Mouse (Mus musculus) embryonic stem cell, embryonic (primary cell): ENCODE measurements at regions not wholly inside any gene's neighbourhood (a gene's known extent, or its start where the extent isn't known, plus 50 kb on each side); places are given as distances from the start of the nearest gene placed in this dataset.

Experiments used
- CTCF ChIA-PET, 4 experiments: fragments of 300-600 bp in 2 of 4; fragments of 350-600 bp in 2 of 4; sonication (Branson Sonifier 250); formaldehyde crosslinking; loops; one replicate each; lab custom pipeline; 2022; ENCODE audit warnings: inconsistent platforms in 2 of 4; lab: Charles Lee
- POLR2A ChIA-PET, 4 experiments: fragments of 300-600 bp in 2 of 4; fragments of 350-600 bp in 2 of 4; sonication (Branson Sonifier 250); formaldehyde crosslinking; loops; one replicate each; lab custom pipeline; 2022; ENCODE audit warnings: antibody characterized with exemption in 4 of 4, inconsistent platforms in 1 of 4; lab: Charles Lee

DNA sequence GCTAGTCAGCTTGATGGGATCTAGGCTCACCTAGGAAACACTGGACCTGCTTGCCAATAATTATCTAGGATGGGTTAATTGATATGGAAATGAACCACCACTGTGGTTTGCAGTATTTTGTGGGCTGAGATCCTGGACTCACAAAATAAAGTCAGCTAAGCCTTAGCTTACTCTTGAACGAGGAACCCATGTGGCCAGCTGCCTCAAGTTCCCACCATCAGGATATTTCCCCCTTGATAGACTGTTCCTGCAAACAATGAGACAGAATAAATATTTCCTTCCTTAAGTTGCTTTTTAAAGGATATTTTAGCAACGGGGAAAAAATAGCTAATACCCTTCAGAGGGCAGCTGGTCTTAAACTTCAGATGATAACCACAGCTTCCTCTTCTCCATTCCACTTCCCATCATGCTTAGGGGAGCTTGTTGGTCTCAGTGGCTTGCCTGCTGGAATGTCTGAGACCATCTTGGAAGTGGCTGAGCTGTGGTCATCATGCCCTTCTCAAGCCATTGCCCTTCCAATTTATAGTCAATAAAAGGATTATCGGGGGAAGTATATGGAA lies 913.7 kb upstream of the Lrrc6 start:
- ChIA-PET POLR2A (no interaction called here), CTCF (interaction anchor here in 1 of 4 experiments (1.1 kb wide), 1 partner anchor 20 kb away, joined by 3 read pairs; no protein-coding TSS in a partner anchor)

DNA sequence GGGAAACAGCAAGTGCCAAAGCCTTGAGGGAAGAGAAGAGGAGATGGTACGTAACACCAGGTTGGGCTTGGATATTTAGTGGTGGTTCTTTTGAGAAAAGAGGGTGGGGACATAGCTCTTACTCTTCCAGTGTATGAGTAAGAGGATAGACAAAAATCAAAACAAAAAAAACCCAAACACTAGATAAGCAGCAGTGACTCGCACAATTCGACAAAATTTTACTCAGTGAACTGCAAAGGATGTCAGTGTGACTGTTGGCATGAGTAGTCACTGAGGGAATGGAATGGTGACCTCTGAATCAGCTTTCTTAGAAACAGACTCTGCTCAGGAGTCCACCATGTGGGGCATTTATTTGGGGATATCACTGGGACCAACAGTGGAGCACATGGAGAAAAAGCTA lies 912.9 kb upstream of the Lrrc6 start:
- ChIA-PET CTCF (interaction anchor here in 2 of 4 experiments (0.6 to 1.1 kb wide), 2 partner anchors 21 to 343 kb away, joined by 3 to 22 read pairs; no protein-coding TSS in a partner anchor), POLR2A (no interaction called here)

DNA sequence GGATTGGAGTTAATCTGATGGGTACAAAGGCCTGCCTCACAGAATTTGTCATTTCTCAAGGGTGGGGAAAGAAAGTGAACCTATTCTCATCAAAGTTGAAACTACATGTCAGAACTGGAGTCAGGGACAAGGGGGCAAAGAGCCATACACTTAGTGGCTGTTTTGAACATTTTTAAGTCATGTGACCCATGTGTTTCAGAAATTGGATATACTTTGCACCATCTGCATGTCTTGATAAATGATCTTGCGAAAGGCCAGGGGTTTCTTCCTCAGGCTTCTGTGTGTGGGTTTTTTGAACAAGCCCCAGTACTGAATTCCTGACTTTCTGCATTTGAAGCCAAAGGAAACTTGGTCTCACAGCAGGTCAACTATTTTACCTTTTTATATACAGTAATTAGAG lies 911.7 kb upstream of the Lrrc6 start:
- POLR2A ChIA-PET, result no interaction called here
- CTCF ChIA-PET, result interaction anchor here in 1 of 4 experiments (0.5 to 0.6 kb wide), 2 partner anchors 702 to 1113 kb away, joined by 3 to 4 read pairs; no protein-coding TSS in a partner anchor

DNA sequence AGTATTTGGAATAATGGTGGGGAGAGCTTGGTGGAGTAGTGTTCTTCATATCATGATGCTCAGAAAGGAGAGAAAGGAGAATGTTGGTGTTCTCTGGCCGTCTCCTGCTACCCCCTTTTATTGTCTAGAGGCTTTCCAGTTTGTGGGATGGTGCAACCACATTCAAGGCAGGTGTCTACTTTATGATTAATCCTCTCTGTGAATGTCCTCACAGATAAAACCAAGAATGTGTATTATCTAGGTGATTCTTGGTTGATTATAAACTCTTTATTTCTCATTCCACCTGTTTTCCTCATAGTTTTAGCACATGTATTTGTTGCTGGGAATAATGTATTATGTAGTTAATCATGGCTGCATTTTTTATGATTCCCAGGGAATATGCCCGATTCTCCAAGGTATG lies 910.9 kb upstream of the Lrrc6 start:
- CTCF ChIA-PET, result no interaction called here
- POLR2A ChIA-PET, result no interaction called here

DNA sequence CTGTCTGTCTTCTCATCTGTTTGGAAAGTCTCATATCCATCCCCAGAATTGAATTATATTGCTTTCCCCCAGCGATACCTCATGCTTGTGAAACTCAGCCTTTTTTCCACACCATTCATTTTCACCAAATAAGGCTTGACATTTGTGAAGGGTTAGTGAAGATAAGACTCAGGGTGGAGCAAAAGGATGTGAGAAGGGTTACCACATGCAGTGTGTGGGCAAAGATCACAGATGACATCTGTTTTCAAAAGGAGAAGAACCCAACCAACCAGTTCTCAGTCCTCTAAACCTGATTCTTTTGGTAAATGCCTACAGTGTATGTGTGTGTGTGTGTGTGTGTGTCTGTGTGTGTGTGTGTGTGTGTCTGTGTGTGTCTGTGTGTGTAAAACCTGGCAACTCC lies 909.3 kb upstream of the Lrrc6 start:
- ChIA-PET CTCF (no interaction called here), POLR2A (no interaction called here)

DNA sequence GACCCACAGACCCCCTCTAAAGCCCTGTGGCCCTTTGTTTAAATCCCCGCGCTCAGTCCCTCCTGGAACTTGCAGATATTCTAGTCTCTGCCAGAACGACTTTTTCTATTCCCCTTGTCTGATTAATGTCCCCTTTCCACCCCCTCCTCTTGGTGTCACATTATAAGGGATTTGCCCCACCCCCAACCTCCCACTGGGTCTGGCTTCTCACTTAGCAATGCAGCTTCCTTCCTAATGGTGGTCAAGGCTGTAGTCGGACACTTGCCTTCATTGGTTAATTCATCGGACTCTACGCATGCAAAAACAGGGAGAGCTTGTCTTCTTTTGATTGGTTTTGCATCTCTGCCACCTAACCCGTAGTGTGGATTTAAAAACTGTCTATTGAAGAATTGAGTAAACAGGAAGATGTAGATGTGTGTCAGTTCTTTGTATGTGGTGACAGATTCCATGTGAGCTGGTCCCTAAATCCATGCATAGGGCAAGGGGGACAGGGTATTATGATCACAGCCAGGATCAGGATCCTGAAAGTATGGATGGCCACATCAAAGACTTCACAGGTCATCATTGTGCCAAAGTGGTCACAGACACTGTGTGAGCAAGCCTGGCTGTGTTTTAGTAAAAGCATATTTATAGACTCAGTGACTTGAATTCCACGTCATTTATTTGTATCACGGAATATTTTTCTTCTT lies 908.3 kb upstream of the Lrrc6 start:
- ChIA-PET POLR2A (no interaction called here), CTCF (no interaction called here)

DNA sequence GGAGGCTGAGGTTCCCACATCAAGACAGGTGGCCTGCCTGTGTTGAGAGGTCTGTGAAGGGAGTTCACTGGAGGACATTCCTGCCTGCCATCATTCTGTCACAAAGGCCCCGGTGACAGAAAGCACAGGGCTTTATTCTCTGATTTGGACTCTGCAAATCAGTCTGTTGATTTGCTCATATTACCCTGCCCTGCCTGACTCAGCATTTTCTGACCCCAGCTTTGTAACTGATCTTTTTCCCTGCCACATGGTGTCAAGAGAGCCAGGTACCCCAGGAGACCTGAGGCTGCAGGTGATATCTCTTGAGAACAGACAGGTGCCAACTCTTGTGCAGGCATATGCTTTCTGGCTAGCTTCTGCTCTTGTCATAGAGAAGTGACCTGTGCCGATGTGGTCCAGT lies 906.5 kb upstream of the Lrrc6 start:
- CTCF ChIA-PET, result interaction anchor here in 1 of 4 experiments (0.6 kb wide), 1 partner anchor 27 kb away, joined by 3 read pairs; no protein-coding TSS in a partner anchor
- POLR2A ChIA-PET, result no interaction called here

DNA sequence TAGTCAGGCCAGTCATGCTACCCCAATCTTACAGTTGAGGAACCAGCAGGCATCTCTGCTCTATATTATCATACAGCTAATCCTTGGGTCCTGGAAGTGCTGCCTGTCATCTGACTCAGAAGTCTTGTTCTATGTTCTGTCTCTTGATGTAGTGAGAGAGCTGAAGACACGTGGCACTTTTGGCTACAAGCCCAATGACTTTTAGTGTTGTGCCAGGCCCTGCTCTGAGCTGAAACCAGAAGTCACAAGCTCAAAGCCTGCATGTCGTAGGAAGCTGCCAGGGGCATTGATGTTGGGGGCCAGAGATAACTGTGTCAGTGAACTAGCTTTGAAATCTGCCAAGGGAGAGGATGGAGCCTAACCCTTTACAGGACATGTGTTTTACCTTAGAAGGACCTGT lies 904.8 kb upstream of the Lrrc6 start:
- ChIA-PET CTCF (no interaction called here), POLR2A (interaction anchor here in 1 of 4 experiments (1.1 kb wide), 1 partner anchor 16 kb away, joined by 3 read pairs; no protein-coding TSS in a partner anchor)

DNA sequence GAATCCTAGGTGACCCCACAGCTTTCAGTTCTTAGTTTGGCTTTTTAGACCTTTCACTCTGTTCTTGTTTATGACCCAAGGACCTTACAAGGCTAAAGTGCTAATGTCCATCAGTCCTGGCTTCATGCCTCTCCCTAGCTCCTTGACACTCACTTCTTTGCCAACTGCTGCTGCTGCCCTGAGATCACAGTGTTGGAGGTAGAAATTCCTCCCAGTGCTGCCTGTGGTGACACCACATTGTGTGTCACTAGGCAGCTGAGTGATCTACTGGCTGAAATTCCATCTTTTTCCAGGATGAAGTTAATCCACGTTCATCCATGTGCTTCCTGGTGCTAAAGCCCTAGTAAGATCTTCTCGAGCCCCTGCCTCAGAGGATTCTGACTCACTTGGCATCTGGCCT lies 904.3 kb upstream of the Lrrc6 start:
- ChIA-PET CTCF (no interaction called here), POLR2A (no interaction called here)

DNA sequence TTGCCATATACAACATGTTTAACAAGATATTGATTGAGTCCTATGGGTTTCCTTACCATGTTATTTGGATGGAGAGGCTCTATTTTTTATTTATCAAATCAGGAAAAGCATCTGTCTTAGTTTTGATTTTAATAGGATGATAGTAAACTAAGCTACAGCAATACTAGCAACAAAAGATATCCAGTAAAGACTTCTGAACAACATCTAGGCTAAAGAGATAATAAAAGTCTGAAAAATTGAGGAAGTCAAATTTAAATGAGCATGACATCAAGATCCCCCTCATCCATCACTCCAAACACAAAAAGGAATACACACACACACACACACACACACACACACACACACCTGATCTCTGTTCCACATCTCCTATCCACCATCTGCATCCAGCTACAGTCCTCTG lies 901.6 kb upstream of the Lrrc6 start:
- ChIA-PET CTCF (no interaction called here), POLR2A (interaction anchor here in 2 of 4 experiments (0.6 to 0.7 kb wide), 2 partner anchors 228 to 392 kb away, joined by 3 to 4 read pairs; no protein-coding TSS in a partner anchor)

DNA sequence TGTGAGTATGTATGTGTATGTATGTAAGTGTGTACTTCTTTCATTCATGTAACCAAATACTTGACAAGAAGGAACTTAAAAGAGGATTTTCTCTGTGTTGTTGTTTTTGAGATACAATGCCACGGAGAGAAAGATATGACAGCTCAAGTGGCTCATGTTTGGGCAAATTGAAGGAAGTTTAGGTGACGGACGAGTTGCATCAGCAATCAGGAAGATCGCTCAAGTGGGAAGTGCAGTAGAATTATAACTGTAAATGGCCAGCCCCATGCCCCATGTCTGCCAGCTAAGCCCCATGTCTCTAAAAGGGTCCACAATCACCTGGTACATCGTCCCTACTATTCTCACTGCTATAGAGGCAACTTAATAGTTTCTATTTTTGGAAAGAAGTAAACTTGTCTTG lies 896.6 kb upstream of the Lrrc6 start:
- ChIA-PET CTCF (no interaction called here), POLR2A (no interaction called here)

DNA sequence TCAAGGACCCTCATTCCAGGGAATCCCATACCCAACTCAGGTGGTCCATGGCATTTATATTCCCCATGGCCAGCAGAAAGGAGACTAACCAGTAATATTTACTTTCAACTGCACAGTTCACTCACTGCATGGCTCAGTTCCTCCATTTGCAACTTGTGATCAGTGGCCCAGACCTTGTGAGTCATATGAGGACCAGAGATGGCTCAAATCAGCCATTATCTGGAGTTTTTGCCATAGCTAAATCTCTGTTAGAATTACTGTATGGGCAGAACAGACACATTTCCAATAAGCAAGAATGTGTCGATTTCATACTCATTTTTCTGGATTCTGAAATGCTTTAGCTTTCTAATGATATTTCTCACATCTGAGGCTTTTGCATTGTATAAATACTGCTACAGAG lies 894.4 kb upstream of the Lrrc6 start:
- CTCF ChIA-PET, result interaction anchor here in 1 of 4 experiments (0.5 kb wide), 1 partner anchor 29 kb away, joined by 3 read pairs; no protein-coding TSS in a partner anchor
- POLR2A ChIA-PET, result no interaction called here

DNA sequence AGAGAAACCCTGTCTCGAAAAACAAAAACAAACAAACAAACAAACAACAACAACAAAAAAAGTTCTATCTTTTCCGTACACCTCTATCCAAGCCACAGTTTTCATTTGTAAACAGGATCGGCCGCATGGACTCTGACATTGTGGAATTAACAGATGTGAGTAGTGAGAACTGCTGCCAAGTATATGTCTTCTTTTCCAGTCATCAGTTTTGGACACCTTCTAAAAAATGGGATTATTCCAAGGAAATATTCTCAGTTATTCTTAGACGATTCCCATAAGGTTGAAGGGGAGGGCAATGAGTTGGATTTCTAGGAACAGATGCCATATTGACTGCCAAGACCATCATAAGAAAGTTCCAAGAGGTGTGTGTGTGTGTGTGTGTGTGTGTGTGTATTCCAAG lies 891.2 kb upstream of the Lrrc6 start:
- ChIA-PET CTCF (no interaction called here), POLR2A (no interaction called here)

DNA sequence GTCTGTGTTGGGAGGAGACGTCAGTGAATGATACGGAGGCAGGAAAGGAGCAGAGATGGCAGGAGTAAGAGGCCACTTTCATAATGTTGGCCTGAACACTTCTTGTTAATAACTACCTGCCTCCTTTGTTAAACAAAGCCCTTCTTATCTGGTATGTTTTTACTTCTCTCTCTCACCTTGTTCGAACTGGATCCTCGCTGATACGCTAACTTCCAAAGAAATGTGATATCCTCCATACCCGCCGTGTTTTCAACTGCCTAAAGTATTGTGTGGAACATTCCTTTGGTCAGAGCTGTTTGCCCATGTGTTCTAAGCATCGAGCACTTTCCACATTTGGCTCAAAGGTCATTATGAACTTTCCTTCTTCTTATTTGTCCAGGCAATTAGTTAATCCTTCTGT lies 887.8 kb upstream of the Lrrc6 start:
- ChIA-PET CTCF (no interaction called here), POLR2A (interaction anchor here in 1 of 4 experiments (0.8 kb wide), 1 partner anchor 17 kb away, joined by 3 read pairs; no protein-coding TSS in a partner anchor)

DNA sequence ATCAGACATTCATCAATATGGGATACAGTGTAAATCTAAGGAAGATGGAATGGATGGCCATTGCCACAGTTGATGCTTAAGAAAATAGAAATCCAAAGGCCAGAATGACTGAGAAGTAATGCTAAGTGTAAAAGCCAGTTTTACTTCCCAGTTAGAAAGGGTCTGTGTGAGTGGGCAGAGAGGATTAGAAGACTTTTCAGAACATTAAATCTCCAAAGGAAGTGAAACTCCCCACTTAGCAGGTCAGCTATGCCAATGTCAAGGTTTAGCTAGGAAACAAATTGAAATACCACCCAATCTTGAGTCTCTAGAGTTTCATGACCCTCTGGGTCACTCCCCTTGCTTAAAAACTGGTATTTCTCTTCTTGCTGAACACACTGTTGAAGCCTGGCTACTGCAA lies 886.2 kb upstream of the Lrrc6 start:
- CTCF ChIA-PET, result no interaction called here
- POLR2A ChIA-PET, result no interaction called here

DNA sequence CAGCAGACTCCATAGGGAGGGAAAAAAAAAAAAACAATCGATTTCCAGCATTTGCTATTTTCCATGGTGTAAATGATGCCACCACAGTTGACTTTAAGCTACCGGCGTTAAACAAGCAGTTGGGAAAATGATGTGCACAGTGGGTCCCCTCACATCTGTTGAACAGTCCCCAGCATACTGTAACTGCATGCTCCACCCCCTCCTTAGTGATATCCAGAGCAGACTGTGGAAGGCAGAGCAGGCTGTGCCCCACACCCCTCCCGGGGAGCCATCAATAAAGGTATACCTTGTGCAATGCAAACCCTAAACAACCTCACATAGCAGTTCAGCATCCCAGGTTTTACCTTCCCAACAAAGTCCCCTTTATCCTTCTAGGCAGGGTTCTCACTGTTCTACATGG lies 872.9 kb upstream of the Lrrc6 start:
- ChIA-PET POLR2A (no interaction called here), CTCF (no interaction called here)

DNA sequence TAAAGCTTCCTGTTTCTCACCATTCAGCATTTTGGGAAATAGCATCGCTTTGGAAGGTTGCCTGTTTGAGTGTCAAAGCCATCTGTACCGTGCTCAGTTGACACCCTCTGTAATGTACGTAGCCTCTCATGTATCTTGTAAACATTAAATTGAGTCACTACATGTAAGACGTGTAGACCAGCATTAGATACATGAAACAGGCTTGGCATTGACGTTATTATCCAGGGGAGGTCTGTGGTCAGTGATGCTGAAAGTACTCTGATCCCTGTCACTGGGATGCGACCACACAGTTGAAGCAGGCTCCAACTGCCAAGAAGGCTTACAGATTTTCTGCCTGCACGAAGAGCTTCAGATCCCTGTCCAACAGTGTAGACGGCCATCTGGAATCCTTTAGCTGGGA lies 872.3 kb upstream of the Lrrc6 start:
- POLR2A ChIA-PET, result no interaction called here
- CTCF ChIA-PET, result no interaction called here

DNA sequence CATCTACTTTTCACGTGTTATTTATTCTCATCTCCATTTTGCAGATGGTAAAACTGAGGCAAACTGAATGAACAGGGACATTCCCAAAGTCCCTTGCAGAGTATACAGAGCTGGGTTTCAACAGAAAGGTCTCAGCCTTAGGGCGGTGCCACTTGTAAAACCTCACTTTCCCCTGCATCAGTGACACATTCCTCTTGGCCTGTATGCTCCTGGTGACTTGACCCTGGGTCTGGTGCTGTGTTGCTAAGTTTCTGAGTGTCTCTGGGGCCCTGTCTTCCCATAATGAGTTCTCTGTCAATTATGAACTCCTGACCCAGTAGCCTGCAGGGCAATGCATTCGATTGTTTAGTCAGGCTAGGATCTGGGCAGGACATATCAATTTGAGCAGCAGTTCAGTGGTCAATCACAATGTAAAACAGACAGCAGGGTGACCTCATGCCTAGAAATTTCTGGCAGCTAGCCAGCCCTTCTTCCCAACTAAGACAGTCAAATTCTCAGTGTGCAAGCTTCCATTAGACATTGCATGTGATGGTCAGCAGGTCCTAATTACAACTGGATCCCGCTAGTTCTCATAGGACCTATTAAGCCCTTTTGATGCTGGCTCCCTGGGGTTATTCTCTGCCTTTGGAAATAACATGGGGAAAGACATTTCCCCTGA lies 863.5 kb upstream of the Lrrc6 start:
- ChIA-PET POLR2A (no interaction called here), CTCF (no interaction called here)

DNA sequence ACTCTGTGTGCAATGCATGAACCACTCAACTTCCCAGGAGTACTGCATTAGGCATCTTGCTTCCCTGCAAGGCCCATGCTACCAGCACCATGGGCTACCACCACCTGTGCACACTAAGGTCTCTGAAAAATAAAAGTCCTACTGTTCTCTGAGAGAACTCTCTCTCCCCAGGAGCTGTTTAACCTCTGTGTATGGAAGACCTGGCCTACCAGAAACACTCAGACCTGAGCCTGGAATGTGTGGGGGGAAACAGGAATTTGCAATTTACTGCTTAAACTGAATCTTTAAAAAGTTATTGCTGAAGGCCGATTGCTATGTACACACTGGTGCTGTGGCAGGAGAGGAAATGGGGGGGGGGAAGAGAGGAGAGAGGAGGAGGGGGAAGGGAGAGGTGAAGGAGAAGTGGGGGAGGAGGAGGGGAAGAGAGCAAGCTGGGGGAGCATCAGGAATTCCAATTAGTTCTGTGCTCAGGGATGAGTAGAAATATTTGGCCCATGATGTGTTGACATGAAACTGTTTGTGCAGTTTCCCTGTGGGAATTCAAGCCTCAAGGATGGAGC lies 860.4 kb upstream of the Lrrc6 start:
- ChIA-PET POLR2A (no interaction called here), CTCF (no interaction called here)

DNA sequence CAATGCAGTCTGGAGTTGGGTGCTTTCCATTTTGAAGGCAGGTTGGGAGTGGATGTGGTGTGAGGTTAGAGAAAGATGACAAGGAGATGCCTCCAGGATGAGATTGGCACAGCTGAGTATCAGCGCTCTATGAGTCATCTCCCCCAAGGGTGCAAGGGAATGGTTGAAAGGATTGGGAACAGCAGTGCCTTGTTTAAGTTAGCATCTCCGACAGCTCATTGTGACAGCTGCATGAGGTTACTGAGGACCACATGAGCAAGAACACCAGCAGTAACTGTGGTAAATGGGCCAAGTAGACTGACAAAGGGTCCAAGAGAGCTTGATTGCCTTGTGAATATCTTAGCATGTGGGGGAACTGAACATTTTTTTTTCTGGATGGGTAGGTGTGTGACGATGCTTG lies 857.2 kb upstream of the Lrrc6 start:
- CTCF ChIA-PET, result interaction anchor here in 1 of 4 experiments (0.6 kb wide), 1 partner anchor 231 kb away, joined by 7 read pairs; no protein-coding TSS in a partner anchor
- POLR2A ChIA-PET, result interaction anchor here in 1 of 4 experiments (0.9 kb wide), 1 partner anchor 901 kb away, joined by 4 read pairs; no protein-coding TSS in a partner anchor
